Mouse (Mus musculus): ENCODE data around the gene Psmd14.

The Psmd14 gene

GRCm38 (mm10) chr2:61814548-61815473, 103.3 kb downstream of the Psmd14 start:
- DNase-seq: no peak

GRCm38 (mm10) chr2:61815583-61816313, 104.3 kb downstream of the Psmd14 start:
- peak; percentile 15 for DNase-seq

- DNase-seq: no peak
Observed at GRCm38 (mm10) chr2:61818197-61818596, 106.7 kb downstream of the Psmd14 start.

DNA sequence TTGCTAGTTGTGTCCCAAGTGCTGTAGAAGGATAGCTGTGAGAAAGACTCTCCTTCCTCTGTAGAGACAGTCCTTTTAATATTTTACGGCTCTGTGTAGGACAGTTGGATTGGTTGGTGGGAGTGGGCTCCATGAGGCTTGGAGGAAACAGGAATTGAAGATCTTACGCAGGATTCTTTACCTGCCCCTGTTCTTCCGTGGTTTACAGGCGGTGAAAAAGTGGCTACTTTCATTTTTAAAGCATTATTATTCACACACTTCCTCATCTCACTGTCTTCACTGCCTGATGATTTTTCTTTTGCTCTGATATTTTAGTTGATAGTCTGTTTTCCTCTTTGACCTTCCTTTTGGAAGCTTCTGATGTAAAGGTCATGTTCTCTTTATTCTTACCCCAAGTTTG, 108.7 kb downstream of the Psmd14 start:
- DNase-seq: no peak

DNA sequence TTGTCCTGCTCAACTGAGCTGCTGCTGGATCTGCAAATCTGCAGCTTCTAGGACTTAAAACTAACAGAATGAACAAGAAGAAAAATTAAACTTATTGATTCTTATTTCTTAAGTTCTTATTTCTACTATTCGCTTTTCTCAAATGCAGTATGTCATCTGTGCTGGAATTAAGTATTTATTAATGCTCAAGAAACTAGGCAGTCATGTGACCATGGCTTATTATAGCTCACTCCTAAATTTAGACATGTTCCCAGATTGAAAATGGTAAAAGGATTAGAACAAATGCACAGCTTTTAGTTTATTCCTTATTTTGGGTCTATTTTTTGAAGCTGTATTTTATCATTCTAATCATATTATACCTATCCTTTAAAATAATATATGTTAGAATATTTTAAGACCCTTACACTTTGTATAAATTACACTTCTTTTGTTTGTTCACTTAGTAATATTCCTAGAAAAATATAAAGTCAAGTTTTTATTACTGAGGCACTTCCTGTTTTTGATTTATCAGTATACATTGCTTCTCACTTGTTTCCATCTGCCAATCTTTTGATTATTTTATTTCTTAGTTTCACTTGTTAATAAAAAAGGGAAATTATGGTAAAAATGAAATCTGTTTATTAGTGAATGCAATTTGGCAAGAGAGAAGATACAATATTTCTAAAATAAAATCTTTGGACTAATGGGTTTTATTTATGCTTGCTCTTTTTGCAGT, 112.1 kb downstream of the Psmd14 start:
- no peak for DNase-seq

DNA sequence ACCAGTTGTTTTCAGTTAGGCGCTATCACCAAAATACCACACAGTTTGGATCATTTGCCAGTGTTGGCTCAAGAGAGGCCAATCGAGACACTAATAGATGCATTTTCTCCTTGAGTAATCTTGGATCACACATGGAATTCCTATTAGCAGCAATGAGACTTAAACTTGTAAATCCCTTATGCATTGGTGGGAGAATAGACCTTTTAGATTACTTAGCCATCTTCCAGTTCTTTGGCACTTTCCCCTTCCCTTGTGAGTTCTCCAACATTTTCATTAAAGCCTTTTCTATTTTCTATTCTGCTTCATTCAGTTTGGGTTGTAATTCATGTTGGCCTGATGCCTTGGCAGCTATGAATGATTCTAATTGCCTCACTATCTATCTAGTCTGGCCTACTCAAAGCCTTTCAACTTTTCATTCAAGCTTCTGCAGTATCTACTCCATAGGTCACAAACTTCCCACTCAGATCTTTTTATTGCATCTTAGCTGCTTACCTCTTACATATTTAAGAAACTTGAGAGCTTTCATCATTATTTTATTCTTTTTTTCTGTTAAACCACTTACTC, 125.8 kb downstream of the Psmd14 start:
- DNase-seq: no peak

Data from liver (tissue).